Mouse (Mus musculus): ENCODE results near the gene Zcchc14.
A peak's percentile ranks its signal among the peaks of the same experiment; 100 is the strongest.

The Zcchc14 gene

GRCm38 (mm10) chr8:121583653-121584052 lies 69.0 kb downstream of the Zcchc14 start:
- no peak for DNase-seq

DNA sequence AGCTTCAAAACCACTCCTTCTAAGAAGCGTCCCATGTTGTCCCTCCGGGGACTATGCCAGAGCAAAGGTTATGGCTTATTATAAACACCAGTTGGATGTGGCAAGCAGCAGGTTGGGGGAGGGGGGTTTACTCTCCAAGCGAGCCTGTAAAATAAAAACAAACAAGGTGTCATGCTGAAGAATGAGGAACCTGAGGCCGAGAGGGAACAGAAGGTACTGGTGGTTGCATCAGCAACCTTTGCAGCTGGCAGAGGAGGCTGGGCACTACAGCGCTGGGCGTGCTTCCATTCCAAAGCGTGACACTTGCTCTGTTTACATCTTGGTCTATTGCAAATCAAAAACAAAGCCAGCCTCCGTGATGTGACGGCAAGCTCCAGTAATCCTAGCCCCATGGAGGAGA lies 72.2 kb downstream of the Zcchc14 start:
- no peak for DNase-seq

DNA sequence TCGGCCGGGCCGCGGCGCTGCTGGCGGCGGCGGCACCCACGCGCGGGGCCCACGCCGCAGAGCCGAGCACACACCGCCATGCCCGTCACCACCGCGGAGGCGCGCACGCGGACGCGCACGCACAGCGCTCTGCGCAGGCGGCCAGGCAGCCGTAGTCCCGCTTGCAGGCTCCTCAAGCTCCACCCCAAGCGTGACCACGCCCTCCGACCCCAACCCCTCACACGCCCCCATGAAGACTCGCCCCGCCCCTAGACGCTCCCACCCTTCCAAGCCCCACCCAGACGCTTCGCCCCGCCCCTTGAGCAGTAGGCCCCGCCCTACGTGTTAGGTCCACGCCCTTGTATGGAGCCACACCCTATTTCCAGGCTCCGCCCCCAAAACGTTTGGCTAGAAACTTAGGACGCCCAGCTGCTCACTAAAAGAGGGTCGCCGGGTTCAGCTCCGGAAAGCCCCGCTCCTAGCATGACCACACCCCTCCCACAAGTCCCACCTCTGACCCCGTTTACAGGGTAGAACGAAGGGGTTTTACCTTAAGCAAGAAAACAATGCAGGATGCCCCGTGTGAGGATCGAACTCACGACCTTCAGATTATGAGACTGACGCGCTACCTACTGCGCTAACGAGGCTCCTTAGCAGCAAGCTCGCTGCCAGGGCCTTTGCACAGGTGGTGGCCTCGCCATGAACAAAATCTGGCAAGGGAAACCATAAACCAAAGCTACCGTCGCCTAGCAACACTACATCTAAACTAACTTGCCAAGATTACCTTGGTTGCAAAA lies 73.8 kb downstream of the Zcchc14 start, which contains the start of gene Fbxo31:
Gene Fbxo31 (minus strand): TSS at position 131 of the 776 bp plus-strand sequence.
- peak; percentile 95 to 96 for DNase-seq

DNA sequence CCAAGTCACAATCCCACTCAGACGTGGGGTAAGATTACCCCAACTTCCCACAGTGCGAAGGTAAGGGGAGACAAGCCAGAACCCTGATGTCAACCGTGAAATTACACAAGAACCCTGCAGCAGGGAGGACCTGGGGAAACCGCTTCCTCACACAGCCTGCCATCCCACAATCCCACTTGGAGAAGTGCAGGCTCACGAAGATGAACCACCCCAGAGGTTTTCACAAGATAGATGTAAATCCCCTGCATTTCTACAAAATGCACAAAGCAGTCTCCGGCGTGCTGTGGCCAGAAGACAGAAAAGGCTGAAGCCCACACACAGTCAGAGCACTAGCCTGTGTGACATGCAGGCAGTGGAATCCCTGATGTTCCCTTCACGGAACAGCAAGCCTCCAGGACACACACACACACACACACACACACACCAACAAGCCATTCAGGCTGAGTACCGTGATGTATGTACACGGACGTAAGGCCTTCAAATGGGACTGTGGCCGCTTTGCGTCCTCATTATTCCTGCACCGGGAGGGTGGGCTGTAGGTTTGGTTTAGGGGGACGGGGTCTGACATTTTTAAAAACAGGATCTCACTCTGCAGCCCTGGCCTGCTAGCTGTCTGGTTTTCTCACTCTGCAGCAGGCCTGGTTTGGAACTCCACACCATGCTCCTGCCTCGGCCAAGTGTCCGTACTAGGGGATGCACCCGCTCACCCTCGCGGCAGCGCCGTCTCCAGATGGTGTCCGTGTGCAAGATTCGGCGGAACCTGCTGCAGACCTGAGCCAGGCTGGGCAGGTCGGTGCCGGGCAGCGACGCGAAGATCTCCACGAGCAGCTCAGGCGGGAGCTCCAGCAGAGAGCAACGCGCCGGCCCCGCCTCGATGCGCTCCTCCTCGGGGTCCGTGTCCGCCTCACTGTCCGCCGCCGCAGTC lies 74.7 kb downstream of the Zcchc14 start:
- DNase-seq: no peak

DNA sequence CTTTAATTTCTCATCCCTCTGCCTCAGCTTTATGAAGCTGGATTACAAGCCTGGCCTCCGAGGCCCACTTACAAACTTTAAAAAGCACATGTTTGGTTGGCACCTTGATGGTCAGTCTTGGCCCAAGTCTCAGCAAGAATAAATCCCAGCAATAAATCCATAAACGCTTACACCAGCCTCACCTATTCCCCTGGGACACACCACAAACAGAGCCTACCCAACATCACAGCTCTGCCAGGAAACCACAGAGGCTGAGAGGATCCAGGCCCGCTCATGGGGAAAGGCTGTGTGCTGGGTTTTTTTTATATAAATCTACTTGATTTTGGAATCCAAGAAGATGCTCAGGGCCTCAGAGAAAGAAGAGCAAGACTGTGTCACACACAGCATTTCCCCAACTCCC lies 77.0 kb downstream of the Zcchc14 start:
- no peak for DNase-seq

DNA sequence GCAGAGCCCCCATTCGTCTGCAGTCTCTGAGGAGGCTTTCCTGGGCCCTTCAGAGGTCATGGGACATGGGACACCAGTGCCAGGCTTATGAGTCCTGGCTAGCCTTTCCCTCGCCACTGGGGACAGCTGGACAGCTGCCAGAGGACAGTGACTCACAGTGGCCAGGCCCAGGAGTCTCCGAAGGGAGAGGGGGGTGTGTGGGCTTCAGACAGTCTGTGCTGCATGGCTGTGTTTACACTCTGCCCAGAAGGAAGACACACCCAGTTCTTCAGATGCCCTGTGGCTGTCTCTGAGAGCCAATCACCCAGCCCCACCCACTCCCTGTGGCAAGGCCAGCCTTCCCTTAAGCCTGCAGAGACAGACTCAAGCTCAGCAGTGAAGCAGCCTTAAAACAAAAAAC lies 79.4 kb downstream of the Zcchc14 start:
- peak in 1 of 2 experiments; percentile 34 for DNase-seq

- DNase-seq: no peak
Measured at GRCm38 (mm10) chr8:121572121-121572520, 80.6 kb downstream of the Zcchc14 start.

GRCm38 (mm10) chr8:121570801-121571200 lies 81.9 kb downstream of the Zcchc14 start:
- no peak for DNase-seq

DNA sequence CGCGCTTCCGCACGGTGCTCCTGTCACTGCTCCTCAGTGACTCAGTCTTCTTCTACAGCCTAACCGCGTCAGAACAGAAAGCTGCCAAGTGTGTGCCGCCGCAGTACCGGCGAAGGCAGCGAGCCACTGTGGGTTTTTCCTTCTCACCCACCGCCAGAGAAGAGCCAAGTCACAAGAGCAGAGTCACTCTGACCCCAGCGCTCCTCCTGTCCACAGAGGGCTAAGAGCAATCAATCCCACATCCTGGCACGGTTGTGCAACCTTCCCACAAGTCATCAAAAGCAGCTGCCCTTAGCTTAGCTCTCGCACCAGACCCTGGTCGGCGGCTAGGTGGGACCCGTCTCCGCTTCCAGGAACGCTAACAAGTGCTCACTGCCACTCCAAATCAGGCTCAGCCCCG lies 82.4 kb downstream of the Zcchc14 start:
- DNase-seq: no peak

DNA sequence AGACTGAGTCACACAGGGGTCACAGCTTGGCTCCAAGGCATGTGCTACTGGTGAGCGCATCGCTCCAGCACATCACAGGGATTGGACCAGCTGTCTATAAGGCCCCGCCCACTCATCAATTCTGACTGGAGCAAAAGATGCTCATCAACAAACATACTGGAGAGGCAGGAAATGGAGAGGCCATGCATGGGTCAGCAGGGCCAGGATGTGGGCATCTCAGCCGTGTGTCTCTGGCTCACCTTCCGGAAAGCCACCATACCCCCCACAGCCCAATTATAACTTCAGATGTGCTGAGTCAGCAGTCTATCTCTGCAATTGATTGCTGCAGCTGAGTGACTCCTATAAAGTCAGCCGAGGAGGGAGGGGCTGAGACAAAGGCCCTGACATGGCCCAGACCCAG lies 84.4 kb downstream of the Zcchc14 start:
- DNase-seq: no peak

GRCm38 (mm10) chr8:121563701-121564100 lies 89.0 kb downstream of the Zcchc14 start:
- DNase-seq: no peak

- DNase-seq: peak; percentile 15 to 29
Measured at GRCm38 (mm10) chr8:121562941-121563351, 89.8 kb downstream of the Zcchc14 start.

DNA sequence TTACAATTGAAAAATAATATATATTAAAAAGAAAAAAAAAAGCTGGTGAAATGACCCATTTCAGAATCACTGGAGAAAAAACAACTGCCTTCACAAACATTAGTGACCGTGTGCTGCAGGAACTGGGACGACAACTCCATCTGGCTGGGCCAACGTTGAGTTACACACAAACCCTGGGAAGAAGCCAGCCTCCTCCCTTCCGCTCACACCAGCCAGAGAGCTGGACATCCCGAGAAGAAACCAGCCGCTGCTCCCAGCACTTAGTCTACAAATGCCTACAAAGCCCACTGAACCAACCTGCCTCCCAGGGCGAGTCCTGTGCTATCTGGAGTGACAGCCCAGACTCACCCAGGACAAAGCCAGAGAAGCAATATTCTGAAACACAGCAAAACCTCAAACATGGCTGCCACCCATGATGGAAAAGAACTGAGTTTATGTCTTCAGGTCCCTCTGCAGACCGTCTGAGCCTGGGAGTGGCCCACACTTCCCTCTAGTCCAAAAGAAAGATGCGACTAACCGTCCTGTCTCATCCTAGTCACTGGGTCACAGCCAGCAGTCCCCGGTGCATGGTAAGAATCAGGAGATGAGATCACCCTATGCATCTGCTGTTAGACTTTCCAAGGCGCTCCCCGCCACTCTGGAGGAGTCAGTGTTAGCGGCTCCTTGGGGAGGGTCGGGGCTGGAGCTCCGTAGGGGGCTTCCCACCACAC lies 90.9 kb downstream of the Zcchc14 start:
- DNase-seq: no peak

DNA sequence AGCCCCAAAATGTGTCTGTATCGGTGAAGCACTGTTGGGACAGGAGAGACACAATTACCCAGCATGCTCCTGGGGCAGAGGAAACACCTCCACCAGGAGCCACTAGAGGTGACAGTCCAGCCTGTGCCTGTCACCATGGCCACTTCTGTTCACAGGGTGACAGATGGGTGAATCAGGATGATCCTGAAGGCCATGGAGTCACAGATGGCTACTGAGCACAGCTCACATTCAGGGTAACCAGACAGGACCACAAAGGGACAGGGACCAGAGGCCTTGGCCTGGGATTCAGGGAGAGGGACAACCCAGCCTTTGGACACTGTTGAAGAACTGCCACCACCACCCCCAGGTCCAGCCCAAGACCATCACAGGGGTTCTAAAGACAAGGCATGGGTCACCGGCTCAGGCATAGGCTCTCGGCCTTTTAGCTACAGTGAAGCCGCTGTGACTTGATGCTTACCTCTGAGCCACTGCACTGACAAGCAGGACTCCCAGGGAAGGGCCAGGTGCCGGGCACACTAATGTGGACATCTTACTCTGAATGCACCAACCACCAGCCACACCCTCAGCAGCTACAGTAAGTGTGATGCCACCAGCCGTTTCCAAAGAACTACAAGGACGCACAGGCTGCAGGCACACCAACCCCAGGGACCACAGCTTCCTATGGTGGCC lies 92.1 kb downstream of the Zcchc14 start:
- no peak for DNase-seq

DNA sequence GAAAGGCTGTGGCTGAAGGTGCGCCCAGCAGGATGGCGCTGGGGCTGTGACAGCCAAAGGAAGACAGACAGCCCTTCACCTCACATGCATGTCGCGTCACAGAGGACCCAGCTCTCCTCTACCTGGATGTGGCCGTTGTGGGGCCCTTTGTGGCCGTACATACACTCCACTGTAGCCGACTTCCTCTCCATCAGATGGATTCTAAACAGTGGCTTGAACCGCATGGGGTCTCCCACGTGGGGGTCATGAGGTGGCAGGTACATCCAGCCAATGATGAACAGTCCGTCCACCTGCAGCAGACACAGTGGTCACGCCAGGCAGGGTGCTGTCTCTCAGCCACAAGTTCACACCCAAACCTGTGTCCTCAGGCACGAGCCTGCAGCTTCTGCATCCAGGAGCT lies 92.9 kb downstream of the Zcchc14 start:
- no peak for DNase-seq

DNA sequence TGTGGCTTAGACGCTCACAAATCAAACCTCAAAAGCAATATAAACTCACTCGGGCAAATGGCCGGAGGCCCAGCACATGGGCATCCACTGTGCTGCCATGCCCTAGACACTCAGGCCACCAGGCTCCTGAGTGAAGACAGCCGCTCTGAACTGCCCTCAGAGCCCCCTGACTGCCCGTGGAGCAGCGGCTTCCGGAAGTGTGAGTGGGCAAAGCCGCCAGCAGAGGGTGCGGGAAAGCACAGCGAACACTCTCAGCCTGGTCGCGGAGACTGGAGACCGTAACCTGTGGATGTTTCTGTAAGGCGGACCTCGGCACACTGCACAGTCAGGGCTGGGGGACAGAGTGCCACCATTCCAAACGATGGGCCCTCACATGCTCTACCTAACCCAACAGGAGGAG lies 94.2 kb downstream of the Zcchc14 start:
- no peak for DNase-seq

DNA sequence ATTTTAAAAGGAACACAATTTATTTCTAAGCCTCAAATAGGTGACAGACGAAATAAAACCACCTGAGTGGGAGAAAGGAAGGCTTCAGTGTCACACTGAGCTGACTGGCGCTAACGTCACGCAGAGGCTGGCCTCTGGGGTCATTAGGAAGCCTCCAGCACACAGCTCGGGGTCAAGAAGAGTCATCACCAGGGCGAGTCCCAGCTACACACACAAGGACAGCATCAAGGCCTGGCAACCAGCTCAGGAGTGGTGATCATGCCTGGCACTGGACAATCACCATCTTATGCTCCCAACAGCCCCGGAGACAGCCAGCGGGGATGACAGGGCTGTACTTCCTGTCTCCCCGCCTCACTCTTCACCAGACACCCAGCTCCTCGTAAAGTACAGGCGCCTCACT lies 95.0 kb downstream of the Zcchc14 start:
- DNase-seq: no peak

DNA sequence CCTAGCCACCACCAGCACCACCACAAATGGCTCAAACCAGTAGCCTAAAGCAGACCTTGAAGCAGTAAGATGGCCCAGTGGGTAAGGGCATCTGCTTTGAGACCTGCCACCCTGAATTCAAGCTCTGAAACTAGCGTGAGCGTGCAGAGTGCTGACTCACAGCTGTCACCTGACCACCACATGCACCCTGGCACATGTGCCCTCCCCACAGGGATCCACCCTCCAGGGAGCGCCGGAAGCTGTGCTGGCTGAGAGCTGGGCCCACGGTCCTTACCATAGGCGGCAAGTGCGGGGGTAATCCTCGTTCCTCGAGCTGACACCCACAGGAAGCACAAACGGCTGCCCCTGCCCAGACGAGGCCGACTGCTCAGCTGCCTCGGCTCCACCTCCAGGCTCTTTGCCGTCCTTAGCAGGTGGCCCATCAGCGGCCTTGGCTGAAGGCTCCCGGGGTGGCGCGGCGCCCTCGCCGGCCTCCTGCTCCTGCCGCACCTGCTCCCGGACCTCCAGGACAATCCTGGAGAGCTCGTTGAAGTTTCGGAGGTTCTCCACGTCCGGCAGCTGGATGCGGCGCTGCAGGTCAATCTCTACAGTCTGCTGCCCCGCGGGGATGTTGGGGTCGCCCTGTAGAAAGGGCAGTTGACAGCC lies 98.7 kb downstream of the Zcchc14 start:
- no peak for DNase-seq

DNA sequence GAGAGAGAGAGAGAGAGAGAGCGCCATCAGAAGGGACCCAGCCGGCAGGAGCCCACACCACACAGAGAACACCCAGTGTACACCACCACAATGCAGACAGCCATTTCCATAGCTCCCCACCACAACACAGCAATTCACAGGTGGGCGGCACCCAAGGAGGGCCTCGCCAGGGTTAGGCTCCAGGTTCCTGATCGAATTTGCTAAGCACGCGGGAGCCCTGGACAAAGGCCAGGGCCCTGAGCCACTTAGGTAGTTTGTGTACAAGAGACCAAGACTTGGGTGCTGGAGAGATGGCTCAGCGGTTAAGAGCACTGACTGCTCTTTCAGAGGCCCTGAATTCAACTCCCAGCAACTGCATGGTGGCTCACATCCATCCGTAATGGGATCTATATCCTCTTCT lies 100.2 kb downstream of the Zcchc14 start:
- DNase-seq: no peak

DNA sequence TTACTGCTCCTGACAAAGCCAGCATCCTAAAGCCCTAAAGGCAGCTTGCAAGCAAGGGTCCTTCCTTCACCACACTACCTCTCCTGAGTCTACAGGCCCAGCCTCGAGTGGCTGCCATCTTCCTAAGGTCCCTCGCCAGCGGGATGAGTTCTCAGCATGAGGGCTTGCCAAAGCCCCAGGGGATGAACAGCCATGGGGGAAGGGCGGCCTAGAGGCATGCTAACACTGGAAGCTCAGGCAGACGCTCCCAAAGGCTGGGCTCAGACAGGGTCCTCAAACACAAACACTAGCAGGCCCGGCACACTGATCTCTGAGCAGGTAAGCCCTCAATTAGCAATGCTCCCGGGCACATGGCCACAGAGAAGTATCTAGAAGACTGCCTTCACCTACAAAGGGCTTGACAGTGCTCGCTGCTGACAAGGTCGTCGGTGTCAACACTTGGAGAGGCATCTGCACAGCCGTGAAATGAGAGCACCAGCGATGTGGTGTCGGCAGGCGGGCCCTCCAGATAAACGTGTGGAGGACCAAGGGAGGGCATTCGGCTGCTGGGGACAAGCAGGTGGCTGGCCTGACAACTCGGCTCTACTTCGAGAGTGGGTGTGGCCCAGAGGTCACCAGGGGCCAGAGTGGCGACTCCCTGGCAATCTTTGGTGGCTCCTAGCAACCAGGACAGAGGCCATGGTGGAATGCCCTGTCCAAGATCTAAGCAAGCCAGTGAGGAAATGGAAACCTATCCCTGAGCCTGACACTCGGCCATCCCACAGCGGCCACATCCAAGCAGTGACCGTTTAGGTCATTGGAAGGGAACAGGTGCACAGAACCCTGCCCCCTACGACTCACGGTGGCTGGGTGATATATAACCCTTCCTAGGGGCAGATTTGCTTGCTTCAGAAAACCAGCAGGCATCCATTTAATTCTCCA lies 101.4 kb downstream of the Zcchc14 start:
- DNase-seq: no peak

- no peak for DNase-seq
Measured at GRCm38 (mm10) chr8:121550056-121550455, 102.6 kb downstream of the Zcchc14 start.
